Mouse (Mus musculus) lung, adult 2 months (tissue): Measurements from ENCODE around the gene Cdh8. TPM values are rescaled to one million over a fixed set of nuclear protein-coding genes. Genes with fewer than 3 reads are reported as not detected.

ENCODE experiments used
- DNase-seq: peaks from one replicate; pipeline ENCODE4 v3.0.0; 2022
- H3K4me1 ChIP-seq: fragments of 200-500 bp; 2 replicates; pipeline ENCODE4 v1.6.1; 2011; ENCODE audit warnings: low read length; ENCODE audit not compliant: control insufficient read depth, insufficient read depth
- H3K4me3 ChIP-seq: fragments of 200-500 bp; replicated peaks from 2 replicates; pipeline ENCODE3; 2011; ENCODE audit warnings: low read depth, mild to moderate bottlenecking, control low read depth, low read length; ENCODE audit errors: extremely low read depth
- CTCF ChIP-seq: fragments of 200-500 bp; IDR thresholded peaks from 2 replicates; pipeline ENCODE4 v1.5.1; 2011; ENCODE audit warnings: mild to moderate bottlenecking, low read length, control low read depth; ENCODE audit not compliant: insufficient read depth
- POLR2A ChIP-seq: fragments of 200-500 bp; IDR thresholded peaks from 2 replicates; pipeline ENCODE4 v1.6.1; 2011; ENCODE audit warnings: low read depth, mild to moderate bottlenecking, control low read depth, low read length, borderline replicate concordance; ENCODE audit errors: extremely low read depth
- WGBS: fragments of 180-500 bp; shearing (Covaris S2); methylation state at CpG from one replicate; pipeline ENCODE4 v1.1.7; 2018; 5-methylcytosine and 5-hydroxymethylcytosine counted together
- polyA plus RNA-seq: library from polyadenylated mRNA; depleted of rRNA; stranded (reverse); fragments of >200 nt; gene quantifications from 2 replicates; pipeline ENCODE4 v1.2.3, GENCODE M21; 2012; rRNA removed

Cdh8 gene
- polyA plus RNA-seq, result not detected in 2 replicates

DNA sequence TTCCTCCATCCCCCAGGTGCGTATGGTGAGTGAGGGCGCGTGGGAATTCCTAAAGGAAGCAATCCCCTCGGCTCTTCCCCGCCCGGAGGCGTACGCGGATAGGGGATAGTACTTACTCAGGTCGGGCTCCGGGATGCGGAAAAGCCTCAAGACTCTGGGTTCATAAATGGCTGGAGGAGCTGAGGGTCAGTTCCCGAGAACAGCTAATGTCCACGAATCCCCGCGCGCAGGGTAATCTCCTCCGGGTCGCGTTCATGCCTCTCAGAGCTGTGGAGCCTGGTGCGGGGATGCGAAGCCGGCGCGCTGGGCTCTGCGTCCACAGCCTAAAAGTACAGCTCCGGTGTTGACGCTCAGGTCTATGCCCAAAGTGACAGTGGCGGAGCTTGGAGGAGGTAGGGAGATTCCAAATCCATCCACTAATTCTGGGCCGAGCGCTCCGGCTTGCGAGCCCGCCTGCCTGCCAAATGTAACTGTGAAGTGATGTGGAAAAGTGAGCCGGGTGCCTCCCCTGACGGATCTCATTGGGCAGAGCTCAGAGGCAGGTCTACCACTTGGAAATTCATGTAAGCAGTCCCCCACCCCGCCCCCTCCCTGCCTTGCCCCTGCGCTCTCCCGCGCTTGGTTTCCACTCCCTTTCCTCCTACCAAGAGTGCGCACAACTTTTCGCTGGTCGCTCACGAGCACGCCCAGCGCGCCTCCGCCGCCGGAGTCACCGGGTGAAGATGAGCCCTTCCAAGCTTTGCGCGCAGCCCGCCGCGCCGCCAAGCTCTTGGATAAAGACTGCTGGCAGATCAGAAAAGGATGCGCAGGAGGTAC is at the start of gene Cdh8:
Gene Cdh8 (minus strand): TSS at position 506 of the 816 bp plus-strand sequence.
- Histone ChIP-seq H3K4me3 (no peak within 1 kb of the TSS), H3K4me1 (no peaks in the 10 kb centered on the region)
- DNase-seq, result no peak
- 2% methylated on average over 58 of the region's 58 CpGs for WGBS
- TF ChIP-seq POLR2A, result no peak
- TF ChIP-seq CTCF, result no peak

DNA sequence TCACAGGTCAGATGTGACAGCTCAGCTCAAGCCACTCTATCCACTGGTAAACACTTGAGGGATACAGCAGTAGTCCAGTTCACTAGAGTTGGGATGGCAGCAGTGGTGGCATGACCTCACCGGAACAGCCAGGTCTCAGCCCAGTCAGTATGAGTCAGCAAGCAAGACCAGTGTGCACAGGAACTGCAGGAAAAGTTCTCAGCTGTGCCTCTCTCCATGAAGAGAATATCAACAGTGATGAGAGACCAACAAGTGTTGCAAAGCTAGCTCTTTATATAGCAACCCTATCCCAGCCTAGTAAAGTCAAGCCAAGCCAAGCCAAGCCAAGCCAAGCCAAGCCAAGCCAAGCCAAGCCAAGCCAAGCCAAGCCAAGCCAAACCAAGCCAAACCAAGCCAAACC is 30.2 kb upstream of the Cdh8 start:
- DNase-seq, result no peak
- no peak for TF ChIP-seq CTCF

DNA sequence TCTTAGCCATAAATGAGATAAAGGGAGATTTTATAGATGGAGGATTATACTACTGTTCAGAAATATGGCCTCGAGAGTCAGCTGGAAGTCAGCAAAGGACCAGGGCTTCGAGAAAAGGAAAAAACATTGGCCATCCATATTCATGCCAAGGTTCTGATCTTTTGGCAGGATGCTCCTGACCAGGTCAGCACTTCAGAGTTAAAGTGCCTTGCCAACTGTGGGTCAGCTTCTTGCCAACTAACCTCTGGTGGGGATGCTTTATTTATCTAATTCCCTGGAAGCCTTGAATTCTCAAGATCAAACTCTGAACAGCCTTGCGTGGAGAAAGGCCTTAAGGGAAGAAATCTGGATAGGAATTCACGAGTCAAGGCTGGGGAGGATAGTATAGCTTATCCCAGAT is 9.6 kb upstream of the Cdh8 start:
- no peak overlapping the region for H3K4me3 ChIP-seq
- DNase-seq, result no peak
- TF ChIP-seq CTCF, result no peak
- no peak for TF ChIP-seq POLR2A
- 62% methylated on average over 4 of the region's 4 CpGs for WGBS
- no peaks in the 10 kb centered on the region for H3K4me1 ChIP-seq

More for the DNA sequence above, 30.2 kb upstream of the Cdh8 start:
- Histone ChIP-seq H3K4me1 (no peaks in the 10 kb centered on the region), H3K4me3 (no peak overlapping the region)
- WGBS, result 70% methylated on average over 1 of the region's 1 CpGs

DNA sequence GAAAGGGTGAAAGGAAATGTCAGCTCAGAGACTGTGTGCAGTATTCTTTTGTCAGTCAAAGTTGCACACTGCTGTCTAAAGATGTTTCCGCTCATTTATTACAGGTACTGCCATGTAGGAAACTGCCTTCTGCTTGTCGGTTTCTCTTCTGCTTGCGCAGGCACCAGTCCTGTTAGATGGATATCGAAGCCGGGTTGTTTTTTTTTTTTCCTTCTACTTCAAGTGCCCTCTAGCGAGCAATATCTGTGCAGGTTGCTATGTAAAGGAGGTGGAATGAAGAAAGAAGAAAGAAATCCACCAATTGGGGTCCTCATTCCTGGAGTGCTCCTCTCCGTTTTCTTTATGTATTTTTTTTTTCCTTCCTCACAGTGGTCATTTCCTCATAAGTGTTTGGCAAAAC is 5.2 kb upstream of the Cdh8 start:
- DNase-seq, result no peak
- TF ChIP-seq POLR2A (no peak), CTCF (no peak)
- Histone ChIP-seq H3K4me1 (no peaks in the 10 kb centered on the region), H3K4me3 (no peak overlapping the region)
- 29% methylated on average over 7 of the region's 7 CpGs for WGBS

DNA sequence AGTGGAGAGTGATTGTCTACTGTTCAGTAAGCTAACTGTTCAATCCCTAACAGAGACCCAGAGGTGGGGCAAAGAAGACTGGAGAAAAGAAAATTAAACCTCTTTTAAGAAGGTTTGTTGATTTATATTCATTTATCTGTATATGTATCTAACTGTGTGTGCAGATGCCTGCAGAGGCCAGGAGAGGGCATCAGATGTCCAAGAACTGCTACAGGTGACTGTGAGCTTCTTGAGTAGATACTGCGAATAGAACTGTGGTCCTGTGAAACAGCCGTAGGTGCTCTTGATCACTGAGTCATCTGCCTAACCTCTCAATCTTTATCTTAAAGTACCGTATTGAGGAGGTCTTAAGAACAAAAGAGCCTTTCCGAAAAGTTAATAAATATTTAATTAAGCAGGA is 3.5 kb upstream of the Cdh8 start:
- no peak overlapping the region for H3K4me3 ChIP-seq
- DNase-seq, result no peak
- no peaks in the 10 kb centered on the region for H3K4me1 ChIP-seq
- TF ChIP-seq POLR2A (no peak), CTCF (no peak)
- 68% methylated on average over 4 of the region's 4 CpGs for WGBS

DNA sequence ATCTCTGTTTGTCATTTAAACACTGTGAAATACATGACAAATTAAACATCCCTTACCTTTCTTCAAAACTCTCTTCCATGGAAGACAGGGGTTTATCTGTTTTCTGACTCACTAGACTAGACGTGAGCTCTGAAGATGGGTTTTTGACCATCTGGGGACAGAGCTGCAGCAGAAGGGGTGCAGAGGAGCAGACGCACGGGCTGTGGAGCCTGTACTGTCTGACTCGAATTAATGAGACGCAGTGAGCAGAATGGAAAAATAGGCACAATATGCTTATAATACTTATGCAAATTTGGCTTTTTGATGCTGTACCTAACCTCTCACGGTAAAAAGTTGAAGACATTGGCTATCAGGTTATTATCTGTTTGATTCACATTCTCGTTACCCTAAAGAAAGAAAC is 1.2 kb upstream of the Cdh8 start:
- no peak for DNase-seq
- 62% methylated on average over 7 of the region's 7 CpGs for WGBS
- TF ChIP-seq POLR2A, result no peak
- no peak for TF ChIP-seq CTCF
- no peak overlapping the region for H3K4me3 ChIP-seq
- no peaks in the 10 kb centered on the region for H3K4me1 ChIP-seq

DNA sequence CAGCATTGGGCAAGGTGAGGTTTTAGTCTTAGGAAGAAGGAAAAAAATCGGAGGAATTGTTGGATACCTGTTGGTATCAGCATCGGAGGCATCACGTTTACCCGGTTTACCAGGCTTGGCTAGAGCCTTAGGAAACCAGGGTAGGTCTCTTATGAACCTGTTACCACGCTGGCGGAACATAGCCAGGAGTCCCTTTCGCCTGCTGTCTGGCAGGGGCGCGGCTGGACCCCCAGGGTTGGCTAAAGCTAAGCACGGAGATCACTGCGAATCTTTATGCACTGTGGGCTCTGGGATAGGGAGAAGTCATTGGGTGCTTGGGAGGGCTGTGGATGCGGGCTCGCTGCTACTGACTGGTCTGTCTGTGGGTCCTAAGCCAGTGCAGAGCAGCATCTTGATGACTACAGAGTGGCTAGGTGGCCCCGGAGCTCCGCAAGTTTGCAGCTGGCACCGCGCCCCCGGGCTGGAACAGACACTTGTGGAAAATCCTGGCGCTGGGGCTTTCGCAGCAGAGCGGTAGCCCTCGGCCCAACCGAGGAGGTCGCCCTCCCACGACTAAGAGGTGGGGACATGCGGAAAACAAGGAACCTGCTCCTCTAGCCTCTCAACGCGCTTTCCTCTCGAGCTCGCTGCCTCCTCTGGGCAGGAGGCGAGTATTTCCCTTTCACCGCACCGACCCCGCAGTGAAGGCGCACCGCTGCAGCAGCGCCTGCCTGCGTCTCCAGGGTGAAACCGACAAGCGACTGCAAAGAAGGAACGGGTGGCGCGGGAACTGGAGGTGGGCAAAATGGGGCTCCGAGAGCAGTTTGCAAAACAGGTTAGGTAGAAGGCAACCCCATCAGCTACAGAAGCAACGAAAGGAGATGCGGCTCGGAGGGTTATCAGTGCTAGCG is 950 bp downstream of the Cdh8 start:
- no peaks in the 10 kb centered on the region for H3K4me1 ChIP-seq
- TF ChIP-seq CTCF (no peak), POLR2A (no peak)
- no peak for DNase-seq
- H3K4me3 ChIP-seq, result no peak overlapping the region
- WGBS, result 3% methylated on average over 48 of the region's 48 CpGs

DNA sequence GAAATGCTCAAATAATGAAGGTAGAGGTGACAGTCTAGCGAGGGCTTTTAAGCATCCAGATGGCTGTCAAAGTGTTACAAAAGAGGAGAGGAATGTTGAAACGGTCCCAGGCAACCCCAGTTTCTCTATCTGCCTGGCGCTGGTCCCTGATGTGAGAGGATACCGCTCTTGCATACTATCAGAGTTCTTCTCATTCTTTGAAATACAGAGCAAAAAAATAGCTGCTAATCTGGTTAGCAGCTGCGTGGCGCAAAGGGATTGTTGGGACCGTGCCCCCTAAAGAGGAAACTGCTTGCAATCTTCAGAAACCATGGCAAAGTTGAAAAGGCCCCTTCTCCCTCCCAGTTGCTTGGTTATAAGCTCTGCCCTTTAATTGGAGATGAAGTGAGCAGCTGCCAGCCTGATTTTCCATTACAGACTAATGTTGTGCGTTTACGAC is 1.8 kb downstream of the Cdh8 start:
- DNase-seq, result no peak
- 6% methylated on average over 9 of the region's 9 CpGs for WGBS
- Histone ChIP-seq H3K4me3 (no peak overlapping the region), H3K4me1 (no peaks in the 10 kb centered on the region)
- TF ChIP-seq POLR2A (no peak), CTCF (no peak)

DNA sequence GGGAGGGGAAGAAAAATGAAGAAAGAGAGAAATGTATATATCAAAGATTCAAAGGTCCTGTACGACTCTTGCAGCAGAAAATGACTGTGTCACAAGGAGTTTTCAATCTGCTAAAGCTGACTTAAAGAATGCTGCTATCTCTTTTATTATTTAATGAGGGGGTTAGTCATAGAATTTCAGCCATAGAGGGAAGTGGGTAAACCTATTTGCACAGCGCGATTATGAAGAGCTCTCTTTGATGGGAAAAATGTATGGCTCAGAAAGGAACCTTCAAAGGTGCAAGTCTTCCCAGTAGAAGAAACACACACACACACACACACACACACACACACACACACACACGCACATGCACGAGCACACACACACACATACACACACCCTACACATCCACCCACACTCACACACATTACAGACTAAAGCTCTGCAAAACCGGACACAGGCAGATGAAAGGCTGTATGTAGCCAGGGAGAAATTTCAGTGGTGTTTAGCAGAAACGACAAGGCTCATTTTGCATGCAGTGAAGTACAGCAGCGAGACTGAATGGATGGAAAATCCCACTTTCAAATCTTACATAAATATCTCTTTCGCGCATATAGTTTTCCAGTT is 2.3 kb downstream of the Cdh8 start:
- DNase-seq, result no peak
- no peaks in the 10 kb centered on the region for H3K4me1 ChIP-seq
- WGBS, result 29% methylated on average over 10 of the region's 10 CpGs
- no peak overlapping the region for H3K4me3 ChIP-seq
- TF ChIP-seq POLR2A (no peak), CTCF (no peak)
